Mouse (Mus musculus): Measurements from ENCODE around the gene Bcl11a. TPM values are rescaled to one million over a fixed set of nuclear protein-coding genes. Genes with fewer than 3 reads are reported as not detected.

Bcl11a gene
- polyA plus RNA-seq, 1 experiment from 2014 or later, result 0.95 TPM

GRCm38 (mm10) chr11:24221601-24222307, 143.9 kb downstream of the Bcl11a start:
- no peak overlapping the region for H3K4me2 ChIP-seq (ENCODE audit: low read length)
- TF ChIP-seq CTCF (IDR thresholded peaks at IDR 0.05; ENCODE audit: low read depth), result no peak
- no peaks in the 10 kb centered on the region for H3K4me1 ChIP-seq (replicated peaks; ENCODE audit: insufficient read depth, low read length)
- DNase-seq (ENCODE audit: low spot score) (no peak), ATAC-seq (replicated peaks; ENCODE audit: low FRiP score, low read depth) (no peak)
- H3K27me3 ChIP-seq (ENCODE audit: insufficient read depth, low read length), result no peaks in the 10 kb centered on the region
- no peaks in the 10 kb centered on the region for H3K9me3 ChIP-seq (replicated peaks; ENCODE audit: low read length)
- no peak overlapping the region for H3K27ac ChIP-seq
- H3K4me3 ChIP-seq (replicated peaks; ENCODE audit: low read depth, low read length), result no peak overlapping the region
- 64% methylated on average over 4 of the region's 4 CpGs for WGBS
- no peak overlapping the region for H3K9ac ChIP-seq (ENCODE audit: low read depth, low read length)
- no peaks in the 10 kb centered on the region for H3K36me3 ChIP-seq (ENCODE audit: insufficient read depth, low read length)

Other genes with a start within 250 kb of the Bcl11a start
- 9.5 and 9.8 TPM in 2 replicates for gene Papolg, start 182.8 kb upstream of the Bcl11a start, polyA plus RNA-seq (2015; fragmentation: Nextera tagmentation; extraction: Ambion mirVana)
- gene A830031A19Rik, start 3.0 kb upstream of the Bcl11a start, polyA plus RNA-seq (2015; fragmentation: Nextera tagmentation; extraction: Ambion mirVana), result not detected in 2 replicates

All from kidney, postnatal 0 days (tissue).